Mouse (Mus musculus) cerebellum, adult 9-10 months (tissue): ENCODE measurements around the gene Ring1.

Experiments used
- DNase-seq: peaks from one replicate; pipeline ENCODE4 v3.0.0; 2022

Gene Ring1

DNA sequence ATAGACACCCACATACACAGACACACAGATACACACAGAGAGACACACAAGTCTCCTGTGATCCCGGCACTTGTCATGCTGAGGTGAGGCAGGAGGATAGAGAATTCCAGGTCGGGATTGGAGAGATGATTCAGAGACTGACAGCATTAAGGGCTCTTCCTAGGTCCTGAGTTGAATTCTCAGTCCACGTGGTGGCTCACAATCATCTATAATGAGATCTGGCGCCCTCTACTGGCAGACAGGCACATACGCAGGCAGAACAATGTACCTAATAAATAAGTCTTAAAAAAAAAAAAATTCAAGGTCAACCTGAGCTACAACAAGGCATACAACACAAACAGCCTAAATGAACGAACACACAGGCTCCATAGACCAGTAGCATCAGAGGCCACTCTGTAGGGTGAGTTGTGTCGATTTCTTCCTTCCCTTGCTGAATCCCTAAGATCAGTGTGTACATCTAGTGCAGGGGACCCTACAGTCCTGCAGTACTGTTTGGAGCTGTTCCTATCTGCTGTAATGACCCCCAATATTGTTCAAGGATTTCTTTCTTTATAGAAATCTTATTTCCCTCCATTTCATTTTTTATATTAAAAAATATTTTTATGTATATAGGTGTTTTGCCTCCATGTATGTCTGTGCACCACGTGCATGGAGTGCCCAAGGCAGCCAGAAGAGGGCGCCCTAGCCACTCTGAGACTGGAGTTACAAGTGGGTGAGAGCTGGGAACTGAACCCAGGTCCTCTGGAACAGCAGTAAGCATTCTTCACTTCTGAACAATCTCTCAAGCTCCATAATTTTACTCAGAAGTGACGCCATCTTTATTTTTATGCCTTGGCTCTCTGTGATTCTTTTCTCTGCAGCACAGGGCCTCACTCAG is 32.5 kb downstream of the Ring1 start:
- DNase-seq: peak; percentile 67

DNA sequence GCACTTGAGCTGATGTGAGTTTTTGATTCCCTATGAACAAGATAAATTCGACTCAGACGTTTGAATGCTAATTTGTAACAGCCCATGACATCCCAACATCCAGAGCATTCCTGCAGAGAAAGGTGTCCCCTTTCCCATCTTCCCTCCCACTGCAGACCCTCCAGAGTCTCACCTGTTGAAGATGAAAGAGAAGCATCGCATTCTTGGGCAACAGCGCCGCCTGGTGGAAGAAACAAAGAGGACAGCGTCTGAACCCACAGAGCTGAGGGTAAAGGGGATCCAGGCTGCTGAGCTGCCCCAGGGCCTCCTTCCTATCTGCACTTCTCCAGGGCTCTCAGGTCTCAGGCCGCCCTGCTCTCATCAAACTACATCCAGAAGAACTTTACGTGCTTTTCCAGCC is 42.3 kb downstream of the Ring1 start:
- peak; percentile 81 for DNase-seq

DNA sequence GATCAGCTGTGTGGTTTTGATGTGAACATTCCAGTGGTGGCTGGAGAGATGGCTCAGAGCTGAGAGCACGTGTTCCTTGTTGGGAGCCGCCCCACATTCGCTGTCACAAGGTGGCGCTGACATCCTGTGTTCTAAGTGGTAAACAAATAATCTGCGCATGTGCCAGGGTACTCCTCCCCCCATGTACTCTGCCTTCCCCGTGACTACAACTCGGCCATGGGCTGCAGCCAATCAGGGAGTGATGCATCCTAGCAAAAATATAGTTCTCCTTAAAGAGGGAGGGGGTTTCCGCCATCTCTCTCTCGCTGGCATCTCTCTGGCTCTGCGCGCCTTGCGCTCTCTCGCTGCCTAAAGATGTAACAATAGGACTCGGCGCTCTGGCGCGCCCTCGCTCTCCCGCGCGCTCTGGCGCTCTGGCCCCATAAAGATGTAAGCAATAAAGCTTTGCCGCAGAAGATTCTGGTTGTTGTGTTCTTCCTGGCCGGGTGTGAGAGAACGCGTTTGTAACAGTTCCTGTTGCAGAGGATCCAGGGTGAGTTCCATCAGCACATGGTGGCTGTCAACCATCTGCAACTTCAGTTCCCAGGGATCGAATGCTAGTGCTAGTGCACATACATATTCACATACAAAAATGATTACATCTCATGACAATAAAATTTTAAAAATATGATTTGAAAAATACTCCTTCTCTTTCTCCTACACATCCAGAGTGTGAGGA is 43.1 kb downstream of the Ring1 start:
- DNase-seq: peak; percentile 95

DNA sequence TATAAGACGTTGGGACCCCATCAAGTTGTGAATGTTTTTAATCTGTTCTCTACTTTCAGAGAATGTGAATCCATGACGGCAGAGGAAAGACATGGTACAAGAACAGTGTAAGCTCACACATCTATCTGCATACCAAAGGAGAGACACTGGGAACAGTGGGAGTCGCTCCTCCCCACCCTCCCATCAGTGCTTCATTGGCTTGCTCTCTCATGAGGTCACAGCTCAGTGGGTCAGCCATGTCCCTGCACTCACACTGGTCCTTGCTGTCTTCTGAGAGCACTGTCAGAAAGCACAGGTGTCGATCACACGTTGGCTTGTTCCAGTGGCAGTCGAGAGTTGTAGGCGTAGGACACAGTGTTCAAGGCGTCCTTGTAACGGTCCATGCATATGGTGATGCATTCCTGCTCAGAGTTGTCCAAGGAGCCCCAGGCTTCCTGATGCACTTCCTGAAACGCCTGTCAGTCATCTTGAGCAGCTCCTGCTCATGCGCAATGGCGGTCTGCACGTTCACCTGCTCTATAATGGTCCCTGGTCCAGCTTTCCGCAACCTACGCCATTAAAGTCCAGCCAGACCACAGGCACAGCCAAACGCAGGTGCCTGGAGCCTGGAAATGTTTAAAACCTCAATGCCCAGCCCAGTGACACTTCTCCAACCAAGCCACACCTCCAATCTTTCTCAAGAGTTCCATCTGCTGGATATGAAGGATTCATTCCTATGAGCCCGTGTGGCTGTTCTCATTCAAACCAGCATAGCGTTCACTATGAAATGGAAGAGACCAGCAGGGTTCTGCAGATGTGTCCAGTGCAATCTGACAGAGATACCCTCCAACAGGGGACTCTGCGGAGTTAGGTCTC is 44.1 kb downstream of the Ring1 start:
- DNase-seq: no peak

DNA sequence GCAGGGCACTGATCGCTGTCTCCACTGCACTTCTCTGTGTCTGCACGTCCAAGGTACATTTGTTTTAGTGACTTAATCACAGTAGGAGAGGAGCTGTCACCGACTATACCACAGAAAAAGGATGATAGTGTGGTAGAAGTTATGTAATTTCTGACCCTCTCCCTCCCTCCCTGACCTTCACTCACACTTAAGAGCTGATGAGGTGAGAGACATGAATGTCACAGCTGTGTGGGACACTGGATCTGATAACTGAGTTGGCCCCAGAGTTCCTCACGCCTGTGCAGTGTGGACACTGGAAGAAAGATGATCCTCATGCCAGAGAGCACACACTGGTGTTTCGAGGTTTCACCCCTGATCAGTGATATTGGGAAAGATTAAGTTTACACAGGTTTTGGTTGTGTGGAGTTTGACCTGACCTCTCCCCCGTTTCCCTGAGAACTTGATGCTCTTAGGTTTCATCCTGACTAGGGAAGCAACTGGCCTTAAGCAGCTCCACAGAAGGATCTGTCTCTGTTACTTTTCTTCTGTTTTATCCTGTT is 44.9 kb downstream of the Ring1 start:
- DNase-seq: no peak

DNA sequence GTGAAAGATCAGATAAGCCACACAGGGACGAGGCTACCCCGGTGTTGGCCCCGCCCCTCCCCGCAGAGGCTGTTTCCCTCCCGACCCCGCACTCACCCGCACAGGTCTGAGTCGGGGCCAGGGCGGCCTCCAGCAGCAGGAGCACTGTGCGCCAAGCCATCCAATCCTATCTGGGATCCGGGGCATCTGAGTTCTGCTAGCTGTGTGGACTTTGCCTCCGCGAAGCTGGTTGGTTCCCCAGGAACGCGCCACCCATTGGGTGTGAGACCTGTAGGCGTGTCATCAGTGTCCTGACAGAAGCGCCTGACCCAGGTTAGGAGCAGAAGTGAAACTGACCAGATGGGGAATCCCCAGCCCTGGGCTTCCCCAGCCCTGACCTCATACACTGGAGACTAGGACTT is 45.8 kb downstream of the Ring1 start:
- DNase-seq: peak; percentile 88

DNA sequence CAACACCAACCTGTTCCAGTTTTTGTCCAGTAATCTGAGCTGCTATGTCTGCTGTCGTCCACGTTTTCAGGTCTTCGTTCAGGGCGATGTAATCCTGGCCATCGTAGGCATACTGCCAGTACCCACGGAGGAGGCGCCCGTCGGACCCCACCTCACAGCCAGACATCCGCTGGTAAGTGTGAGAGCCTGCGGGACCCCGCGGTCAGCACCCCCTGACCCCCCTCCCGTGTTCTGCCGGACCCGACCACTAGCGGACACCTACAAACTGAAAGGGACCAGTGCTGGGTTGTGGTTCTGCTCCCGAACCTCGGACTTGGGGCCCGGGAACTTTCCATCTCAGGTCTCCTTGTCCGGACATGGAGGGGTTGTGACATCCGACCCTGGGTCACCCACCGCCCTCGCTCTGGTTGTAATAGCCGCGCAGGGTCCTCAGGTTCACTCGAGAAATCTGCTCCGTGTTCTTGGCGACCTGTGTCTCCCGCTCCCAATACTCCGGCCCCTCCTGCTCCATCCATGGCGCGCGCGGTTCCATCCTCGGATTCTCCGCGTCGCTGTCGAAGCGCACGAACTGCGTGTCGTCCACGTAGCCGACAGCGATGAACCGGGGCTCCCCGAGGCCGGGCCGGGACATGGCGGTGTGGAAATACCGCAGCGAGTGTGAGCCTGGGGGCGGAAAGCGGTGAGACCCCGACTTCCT is 46.5 kb downstream of the Ring1 start:
- DNase-seq: peak; percentile 36

DNA sequence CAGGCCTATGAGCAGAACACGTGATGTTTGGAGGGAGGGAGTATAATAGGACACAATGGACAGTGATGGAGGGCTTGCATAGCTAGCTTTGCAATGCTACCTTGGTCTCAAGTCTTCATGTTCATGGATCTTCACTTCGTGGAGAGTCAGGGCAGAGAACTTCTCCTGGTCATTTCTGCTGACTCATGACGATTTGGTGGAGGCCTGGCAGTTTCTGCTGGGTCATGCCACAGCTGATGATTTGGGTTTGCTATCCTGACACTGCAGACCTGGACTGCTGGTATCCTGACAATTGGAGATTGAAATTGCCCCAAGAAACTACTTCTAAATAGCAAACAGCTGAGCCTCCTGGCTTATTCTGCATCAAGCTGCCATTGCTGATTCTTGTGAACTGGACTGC is 50.9 kb downstream of the Ring1 start:
- DNase-seq: no peak

DNA sequence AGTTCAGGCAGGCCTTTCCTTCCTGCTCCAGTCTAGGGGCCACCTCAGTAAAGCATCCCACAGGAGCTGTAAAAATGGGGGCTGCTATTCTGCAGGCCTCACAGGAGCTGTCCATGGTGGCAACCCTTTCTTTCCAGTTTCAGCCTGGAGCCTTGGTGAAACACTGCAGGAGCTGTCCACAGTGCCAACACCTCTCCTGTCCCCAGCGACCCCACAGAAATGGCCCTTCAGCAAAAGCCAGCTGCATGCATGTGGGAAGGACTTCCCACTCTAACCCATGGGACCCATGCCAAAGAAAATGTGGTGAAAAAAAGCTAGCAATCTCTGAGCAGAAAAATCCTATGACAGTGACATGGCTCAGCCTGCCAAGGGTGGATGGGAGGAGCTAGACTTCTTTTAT is 51.8 kb downstream of the Ring1 start:
- no peak for DNase-seq
